Mouse (Mus musculus) liver, postnatal 0 days (tissue): Measurements from ENCODE around the gene Cpa3. TPM values are rescaled to one million over a fixed set of nuclear protein-coding genes. Genes with fewer than 3 reads are reported as not detected.

ENCODE experiments used
- ATAC-seq: fragments of 200-750 bp; cut with Nextera tagmentation; 2 replicates; pipeline ENCODE4 v1.8.0; 2017; ENCODE audit warnings: mild to moderate bottlenecking, moderate library complexity
- DNase-seq: peaks from one replicate; pipeline ENCODE4 v3.0.0-alpha.2; 2016
- H3K27ac ChIP-seq: fragments of 300-500 bp; sonication (generic); 2 replicates; pipeline ENCODE4 v1.5.1; 2014; ENCODE audit warnings: antibody characterized with exemption, moderate library complexity, mild to moderate bottlenecking, low read depth
- H3K27me3 ChIP-seq: fragments of 300-500 bp; sonication (generic); 2 replicates; pipeline ENCODE4 v1.6.1; 2014; ENCODE audit warnings: low read length, control low read depth, mixed read lengths; ENCODE audit not compliant: insufficient read depth
- H3K36me3 ChIP-seq: fragments of 300-500 bp; sonication (generic); replicated peaks from 2 replicates; pipeline ENCODE4 v1.6.1; 2014; ENCODE audit warnings: mild to moderate bottlenecking, control low read depth, low read length, moderate library complexity, mixed read lengths; ENCODE audit not compliant: insufficient read depth
- H3K4me1 ChIP-seq: fragments of 300-500 bp; sonication (generic); 2 replicates; pipeline ENCODE4 v1.6.1; 2014; ENCODE audit warnings: antibody characterized with exemption, mild to moderate bottlenecking, control low read depth; ENCODE audit not compliant: insufficient read depth
- H3K4me2 ChIP-seq: fragments of 300-500 bp; sonication (generic); 2 replicates; pipeline ENCODE4 v1.6.1; 2014; ENCODE audit warnings: low read depth, mild to moderate bottlenecking, low read length, moderate library complexity, mixed read lengths
- H3K4me3 ChIP-seq: fragments of 300-500 bp; sonication (generic); 2 replicates; pipeline ENCODE4 v1.5.1; 2014; ENCODE audit warnings: low read depth, low read length
- H3K9ac ChIP-seq: fragments of 300-500 bp; sonication (generic); replicated peaks from 2 replicates; pipeline ENCODE4 v1.6.1; 2014; ENCODE audit warnings: mild to moderate bottlenecking, moderate library complexity
- H3K9me3 ChIP-seq: fragments of 300-500 bp; sonication (generic); 2 replicates; pipeline ENCODE4 v1.6.1; 2016; ENCODE audit warnings: mild to moderate bottlenecking, control low read depth, low read length, mixed read lengths
- CTCF ChIP-seq: sonication (generic); IDR thresholded peaks from 2 replicates; pipeline ENCODE4 v1.5.1; 2016; ENCODE audit warnings: antibody characterized with exemption, low read depth
- EP300 ChIP-seq: IDR thresholded peaks from 2 replicates; pipeline ENCODE4 v1.6.1; 2016; ENCODE audit warnings: antibody characterized with exemption, low read depth, mild to moderate bottlenecking
- WGBS: fragments of 180-500 bp; shearing (Covaris S2); extraction: QIAGEN DNeasy Blood & Tissue Kit; methylation state at CpG from one replicate; pipeline ENCODE4 v1.1.7; 2014; ENCODE audit not compliant: insufficient replicate concordance; 5-methylcytosine and 5-hydroxymethylcytosine counted together
- microRNA-seq: library from miRNA; unstranded; fragments of <30 nt; microRNA quantifications from one replicate; pipeline ENCODE4, GENCODE M21; 2016
- polyA plus RNA-seq: library from polyadenylated mRNA; unstranded; fragments of >200 nt; fragmentation: Nextera tagmentation; extraction: Ambion mirVana; gene quantifications from 2 replicates; pipeline ENCODE4 v1.2.1, GENCODE M21; 2015

Cpa3 gene
- polyA plus RNA-seq, 1 experiment from 2014 or later, result 3.0 TPM

DNA sequence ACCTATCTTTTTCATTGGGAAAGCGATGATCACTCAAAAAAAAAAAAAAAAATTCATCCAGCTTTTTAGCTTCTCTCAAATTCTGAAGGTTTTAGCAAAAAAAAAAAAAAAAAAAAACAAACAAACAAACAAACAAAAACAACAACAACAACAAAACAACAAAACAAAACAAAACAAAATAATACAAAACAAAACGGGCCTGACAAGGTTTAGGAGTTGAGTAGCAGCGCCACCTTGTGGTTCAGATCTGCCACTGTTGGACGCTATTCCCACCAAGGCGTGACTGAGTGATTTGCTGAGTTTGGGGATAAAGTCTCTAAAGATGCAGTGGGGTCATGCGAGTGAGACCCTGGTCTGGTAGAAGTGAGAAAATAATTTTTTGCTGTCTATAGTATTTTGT is 43.1 kb downstream of the Cpa3 start:
- no peaks in the 10 kb centered on the region for H3K36me3 ChIP-seq
- ATAC-seq (0 out of 2 replicates have a peak, but pooled peaks have one; percentile 21), DNase-seq (peak; percentile 72)
- no peak overlapping the region for H3K9ac ChIP-seq
- no peak overlapping the region for H3K27ac ChIP-seq
- TF ChIP-seq EP300, result no peak
- TF ChIP-seq CTCF, result peak; percentile 88
- 29% methylated on average over 6 of the region's 6 CpGs for WGBS
- H3K4me1 ChIP-seq, result no peaks in the 10 kb centered on the region
- H3K4me2 ChIP-seq, result no peak overlapping the region
- H3K4me3 ChIP-seq, result no peak overlapping the region
- no peaks in the 10 kb centered on the region for H3K27me3 ChIP-seq
- no peaks in the 10 kb centered on the region for H3K9me3 ChIP-seq

DNA sequence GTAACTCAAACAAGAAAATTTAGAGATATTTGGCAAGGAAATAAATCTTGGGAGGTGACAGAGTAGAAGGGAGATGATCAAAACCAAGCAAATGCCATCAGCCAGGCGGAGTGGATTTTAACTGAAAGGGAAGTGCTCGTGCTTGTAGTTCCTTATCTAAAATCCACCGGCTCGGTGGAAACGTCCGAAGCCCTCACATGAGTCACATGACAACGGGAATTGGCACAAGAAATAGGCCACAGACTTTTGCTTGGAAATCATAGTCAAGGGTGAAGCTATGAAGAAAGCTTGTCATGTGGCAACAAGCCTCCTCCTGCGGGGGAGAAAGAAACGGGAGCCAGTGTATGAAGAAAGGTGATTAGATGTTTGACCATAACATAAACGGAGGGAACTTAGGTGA is 44.1 kb downstream of the Cpa3 start:
- no peaks in the 10 kb centered on the region for H3K36me3 ChIP-seq
- ATAC-seq, result no peak
- no peak overlapping the region for H3K4me2 ChIP-seq
- no peak overlapping the region for H3K4me3 ChIP-seq
- TF ChIP-seq CTCF (no peak), EP300 (no peak)
- no peak overlapping the region for H3K9ac ChIP-seq
- WGBS, result 35% methylated on average over 10 of the region's 10 CpGs
- no peaks in the 10 kb centered on the region for H3K4me1 ChIP-seq
- no peaks in the 10 kb centered on the region for H3K9me3 ChIP-seq
- DNase-seq, result no peak
- no peaks in the 10 kb centered on the region for H3K27me3 ChIP-seq
- no peak overlapping the region for H3K27ac ChIP-seq

- no peak for ATAC-seq
- Histone ChIP-seq H3K4me3 (no peak overlapping the region), H3K4me1 (no peaks in the 10 kb centered on the region), H3K9ac (no peak overlapping the region), H3K9me3 (no peaks in the 10 kb centered on the region), H3K36me3 (no peaks in the 10 kb centered on the region), H3K4me2 (no peak overlapping the region), H3K27me3 (no peaks in the 10 kb centered on the region), H3K27ac (no peak overlapping the region)
- no peak for TF ChIP-seq CTCF
- TF ChIP-seq EP300, result no peak
- DNase-seq, result no peak
- 44% methylated on average over 5 of the region's 5 CpGs for WGBS
Measured at GRCm38 (mm10) chr3:20188976-20189675, 52.9 kb downstream of the Cpa3 start.

GRCm38 (mm10) chr3:20172394-20172793 is 69.6 kb downstream of the Cpa3 start:
- WGBS, result 81% methylated on average over 6 of the region's 6 CpGs
- no peak for ATAC-seq
- Histone ChIP-seq H3K9ac (no peak overlapping the region), H3K36me3 (no peaks in the 10 kb centered on the region), H3K9me3 (no peaks in the 10 kb centered on the region), H3K27me3 (no peaks in the 10 kb centered on the region), H3K4me2 (no peak overlapping the region), H3K27ac (no peak overlapping the region), H3K4me1 (no peaks in the 10 kb centered on the region), H3K4me3 (no peak overlapping the region)
- DNase-seq, result no peak
- TF ChIP-seq EP300, result no peak
- no peak for TF ChIP-seq CTCF

DNA sequence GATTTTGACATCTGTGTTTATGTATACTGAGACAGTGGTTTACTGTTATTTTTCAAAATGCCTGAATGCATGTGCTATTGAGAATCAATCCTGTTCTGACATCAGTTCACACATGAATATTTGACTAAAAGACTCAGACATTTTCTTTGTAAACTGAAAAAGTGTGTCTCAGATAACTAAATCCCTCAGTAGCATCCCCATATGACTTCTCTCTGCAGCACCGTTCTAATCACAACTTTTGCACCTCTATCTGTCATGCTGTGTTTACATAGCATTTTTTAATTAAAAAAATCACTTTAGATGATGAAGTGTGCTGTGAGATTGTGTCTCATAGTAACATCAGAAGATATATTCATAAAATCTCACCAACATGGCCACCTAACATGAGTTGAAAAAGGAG is 74.5 kb downstream of the Cpa3 start:
- Histone ChIP-seq H3K9ac (no peak overlapping the region), H3K27ac (no peak overlapping the region), H3K27me3 (no peaks in the 10 kb centered on the region), H3K4me1 (no peaks in the 10 kb centered on the region), H3K36me3 (no peaks in the 10 kb centered on the region), H3K4me3 (no peak overlapping the region), H3K9me3 (no peaks in the 10 kb centered on the region), H3K4me2 (no peak overlapping the region)
- ATAC-seq (no peak), DNase-seq (no peak)
- 79% methylated on average over 1 of the region's 1 CpGs for WGBS
- no peak for TF ChIP-seq EP300
- TF ChIP-seq CTCF, result no peak

Small RNAs within 50 kb of the gene (microRNA-seq; reads per million reads assigned to microRNA genes)
- gene Mir7007, result not detected

Other genes starting within 250 kb of the Cpa3 start
- 5.1 and 5.4 TPM in 2 replicates for gene Hps3, start 206.9 kb downstream of the Cpa3 start, polyA plus RNA-seq
- 6.4 and 8.2 TPM in 2 replicates for gene Hltf, start 184.4 kb downstream of the Cpa3 start, polyA plus RNA-seq
- gene Gyg, start 86.9 kb downstream of the Cpa3 start, polyA plus RNA-seq, result 18.1 and 19.2 TPM in 2 replicates
- gene Cpb1, start 33.6 kb upstream of the Cpa3 start, polyA plus RNA-seq, result 2.3 TPM in 1 of 2 replicates, not detected in the other
- gene Agtr1b, start 125.0 kb upstream of the Cpa3 start, polyA plus RNA-seq, result not detected in 2 replicates